20 mouse cellular contexts compared by ENCODE assay signal in genomic region chr11:120002634-120003220, GRCm38 (mm10). TPM values are rescaled to one million over a fixed set of nuclear protein-coding genes. Genes with fewer than 3 reads are reported as not detected.
DNase-seq lines count a peak whose midpoint lies in the region; ATAC-seq and TF ChIP-seq lines count a peak whose summit lies in the region.
"Had no signal": no experiment of that assay in that cellular context is flagged by ENCODE, and none has a peak within 500 bp of the region (broad histone marks: within the 10 kb centered on the region; RNA-seq: fewer than 3 reads in every experiment).

No protein-coding gene starts in this region.

- peak overlapping the region; percentile 28; the same call in 1 of the 2 replicates for H3K27ac ChIP-seq in layer of hippocampus, adult 2 months
- H3K27ac ChIP-seq: gastrocnemius, adult 2 months; hindbrain, embryonic 12.5 days; hindbrain, embryonic 15.5 days had no signal

- H3K4me3 ChIP-seq in layer of hippocampus, adult 2 months = no peak overlapping the region
- H3K4me3 ChIP-seq: embryonic facial prominence, embryonic 15.5 days; gastrocnemius, adult 2 months; hindbrain, embryonic 12.5 days; hindbrain, embryonic 15.5 days had no signal

- no peak for ATAC-seq in cerebellum, adult (ENCODE audit: insufficient number of reproducible peaks, low FRiP score, low TSS enrichment)
- ATAC-seq: activated CD4-positive, CD25-positive, alpha-beta regulatory T cell, adult 4 months; forebrain, embryonic 14.5 days; forebrain, postnatal 0 days; intestine, postnatal 0 days had no signal

- TF ChIP-seq CTCF in layer of hippocampus, adult 2 months (conservative IDR thresholded peaks at IDR 0.05) = no peak

- peak; percentile 38 for DNase-seq in cerebellum, adult 11 months
- DNase-seq in cerebellum, postnatal 4 days (ENCODE audit: low spot score in 2 of 2) = no peak
- DNase-seq in cerebellum, adult 8-10 months = peak; percentile 44
- no peak for DNase-seq in layer of hippocampus, adult 2 months (ENCODE audit: low spot score in 2 of 2)
- DNase-seq in layer of hippocampus, postnatal 36 days = no peak
- DNase-seq: adrenal gland, adult 8-10 months; adrenal gland, postnatal 25 days; embryo, embryonic 11 days; forebrain, postnatal 0 days; gastrocnemius, adult 2 months; gastrocnemius, postnatal 14 days; heart, adult 11 months; kidney, adult 2 months had no signal

RNA-seq across cellular contexts. Expression of gene Aatk, which starts 44.2 kb away (rescaled TPM):
- 100 to 1,000 TPM; 196 to 207 TPM for total RNA-seq in layer of hippocampus, adult 2 months (2021)
- total RNA-seq in layer of hippocampus, postnatal 36 days (2021) = 100 to 1,000 TPM; 213 to 224 TPM

Comparison
In these comparisons a context has a peak if more than half of its experiments do, and no peak if none do; other contexts are left out.
1. DNase-seq: peak in cerebellum, adult 11 months (single experiment) and cerebellum, adult 8-10 months (single experiment); none in cerebellum, postnatal 4 days (0 of 2), layer of hippocampus, adult 2 months (0 of 2) and layer of hippocampus, postnatal 36 days (0 of 2).